ENCODE assay signal across 23 mouse cellular contexts in the genomic region with DNA sequence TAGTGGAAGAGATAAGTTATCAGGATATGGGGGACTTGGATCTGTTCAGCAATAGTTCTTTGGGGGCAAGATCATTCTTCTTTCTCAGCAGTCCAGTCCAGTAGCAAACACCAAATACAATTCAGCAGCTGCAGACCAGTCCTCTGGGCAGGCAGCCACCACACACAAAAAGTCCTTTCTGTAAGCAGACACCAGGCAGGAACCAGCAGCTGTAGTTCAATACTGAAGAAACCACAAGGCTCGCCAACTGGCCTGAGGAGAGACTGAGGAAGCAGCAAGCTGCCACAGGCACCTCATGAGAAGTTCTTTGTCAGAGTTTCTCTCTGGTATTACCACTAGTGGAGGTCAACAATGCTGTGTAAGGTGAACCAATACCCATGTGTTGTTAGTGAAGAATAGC.
DNase-seq lines count a peak whose midpoint lies in the region; ATAC-seq and TF ChIP-seq lines count a peak whose summit lies in the region.
"Had no signal": no experiment of that assay in that cellular context is flagged by ENCODE, and none has a peak within 500 bp of the region (broad histone marks: within the 10 kb centered on the region; RNA-seq: fewer than 3 reads in every experiment).

No protein-coding gene starts in this region.

- H3K27me3 ChIP-seq in embryonic facial prominence, embryonic 14.5 days (replicated peaks; ENCODE audit: control insufficient read depth, insufficient read depth, low read length) = no peaks in the 10 kb centered on the region
- no peaks in the 10 kb centered on the region for H3K27me3 ChIP-seq in embryonic facial prominence, embryonic 10.5 days (replicated peaks; ENCODE audit: low read depth, poor library complexity, severe bottlenecking)
- H3K27me3 ChIP-seq in hindbrain, postnatal 0 days (ENCODE audit: insufficient read depth, low read length) = no peaks in the 10 kb centered on the region
- no peaks in the 10 kb centered on the region for H3K27me3 ChIP-seq in hindbrain, embryonic 12.5 days
- no peaks in the 10 kb centered on the region for H3K27me3 ChIP-seq in lung, embryonic 14.5 days (ENCODE audit: insufficient read depth, low read length)
- no peaks in the 10 kb centered on the region for H3K27me3 ChIP-seq in myocyte (ENCODE audit: control insufficient read depth, insufficient read depth, insufficient read length)
- H3K27me3 ChIP-seq: embryonic facial prominence, embryonic 15.5 days; heart, embryonic 15.5 days had no signal

- no peak overlapping the region for H3K4me2 ChIP-seq in embryonic facial prominence, embryonic 14.5 days (ENCODE audit: low read depth, low read length)
- H3K4me2 ChIP-seq in hindbrain, postnatal 0 days (ENCODE audit: low read depth, low read length) = no peak overlapping the region
- no peak overlapping the region for H3K4me2 ChIP-seq in hindbrain, embryonic 12.5 days (replicated peaks)
- H3K4me2 ChIP-seq in lung, embryonic 14.5 days = no peak overlapping the region
- H3K4me2 ChIP-seq in myocyte (ENCODE audit: low read depth) = no peak overlapping the region
- H3K4me2 ChIP-seq: embryonic facial prominence, embryonic 15.5 days; heart, embryonic 11.5 days; heart, embryonic 15.5 days; hindbrain, embryonic 14.5 days had no signal

- TF ChIP-seq CTCF in hindbrain, postnatal 0 days (IDR thresholded peaks at IDR 0.05; ENCODE audit: low read depth) = no peak
- TF ChIP-seq CTCF in lung, embryonic 14.5 days (IDR thresholded peaks at IDR 0.05; ENCODE audit: low read depth) = no peak

- H3K9ac ChIP-seq in embryonic facial prominence, embryonic 14.5 days (ENCODE audit: low read depth, low read length) = no peak overlapping the region
- no peak overlapping the region for H3K9ac ChIP-seq in hindbrain, postnatal 0 days (replicated peaks; ENCODE audit: low read length)
- H3K9ac ChIP-seq in hindbrain, embryonic 12.5 days = no peak overlapping the region
- no peak overlapping the region for H3K9ac ChIP-seq in lung, embryonic 14.5 days
- H3K9ac ChIP-seq: embryonic facial prominence, embryonic 15.5 days; heart, embryonic 15.5 days; hindbrain, embryonic 14.5 days had no signal

- no peaks in the 10 kb centered on the region for H3K79me2 ChIP-seq in myocyte (ENCODE audit: control insufficient read depth, insufficient read depth)

- no peak for ATAC-seq in embryonic facial prominence, embryonic 14.5 days (ENCODE audit: low read depth)
- ATAC-seq in hindbrain, postnatal 0 days = no peak
- ATAC-seq in hindbrain, embryonic 12.5 days (ENCODE audit: low FRiP score) = no peak
- ATAC-seq in lung, embryonic 14.5 days (ENCODE audit: insufficient read depth) = no peak
- ATAC-seq: CD4-positive, CD25-positive, alpha-beta regulatory T cell, adult 4 months; forebrain, embryonic 14.5 days had no signal

- no peak overlapping the region for H3K4me3 ChIP-seq in embryonic facial prominence, embryonic 14.5 days (ENCODE audit: low read depth, low read length)
- no peak overlapping the region for H3K4me3 ChIP-seq in embryonic facial prominence, embryonic 10.5 days
- H3K4me3 ChIP-seq in hindbrain, postnatal 0 days (ENCODE audit: low read length) = no peak overlapping the region
- no peak overlapping the region for H3K4me3 ChIP-seq in hindbrain, embryonic 12.5 days
- H3K4me3 ChIP-seq in lung, embryonic 14.5 days (ENCODE audit: low read depth, low read length) = no peak overlapping the region
- H3K4me3 ChIP-seq in myocyte = no peak overlapping the region
- H3K4me3 ChIP-seq: embryonic facial prominence, embryonic 15.5 days; erythroblast, embryonic 14.5 days; forebrain, embryonic 10.5 days; heart, embryonic 15.5 days had no signal

- no peak overlapping the region for H3ac ChIP-seq in myocyte (ENCODE audit: control insufficient read depth, insufficient read length)

- peaks cover 12% of the 10 kb centered on the region for H3K4me1 ChIP-seq in embryonic facial prominence, embryonic 14.5 days (ENCODE audit: control insufficient read depth, insufficient read depth, low read length)
- peaks cover 15% of the 10 kb centered on the region for H3K4me1 ChIP-seq in embryonic facial prominence, embryonic 10.5 days
- H3K4me1 ChIP-seq in hindbrain, postnatal 0 days (ENCODE audit: insufficient read depth, low read length) = no peaks in the 10 kb centered on the region
- peaks cover 12% of the 10 kb centered on the region for H3K4me1 ChIP-seq in hindbrain, embryonic 12.5 days
- H3K4me1 ChIP-seq in lung, embryonic 14.5 days (ENCODE audit: insufficient read depth) = no peaks in the 10 kb centered on the region

- no peak overlapping the region for H3K27ac ChIP-seq in embryonic facial prominence, embryonic 14.5 days (replicated peaks; ENCODE audit: low read depth, low read length)
- no peak overlapping the region for H3K27ac ChIP-seq in embryonic facial prominence, embryonic 10.5 days (replicated peaks)
- no peak overlapping the region for H3K27ac ChIP-seq in hindbrain, postnatal 0 days
- H3K27ac ChIP-seq in hindbrain, embryonic 12.5 days = no peak overlapping the region
- H3K27ac ChIP-seq in lung, embryonic 14.5 days (ENCODE audit: low read depth) = no peak overlapping the region
- H3K27ac ChIP-seq: embryonic facial prominence, embryonic 15.5 days; forebrain, embryonic 10.5 days; heart, embryonic 15.5 days; hindbrain, embryonic 14.5 days had no signal

- H3K36me3 ChIP-seq in embryonic facial prominence, embryonic 14.5 days (ENCODE audit: control insufficient read depth, insufficient read depth, low read length) = no peaks in the 10 kb centered on the region
- no peaks in the 10 kb centered on the region for H3K36me3 ChIP-seq in embryonic facial prominence, embryonic 10.5 days (replicated peaks)
- no peaks in the 10 kb centered on the region for H3K36me3 ChIP-seq in hindbrain, postnatal 0 days (ENCODE audit: insufficient read depth, low read length)
- no peaks in the 10 kb centered on the region for H3K36me3 ChIP-seq in hindbrain, embryonic 12.5 days
- no peaks in the 10 kb centered on the region for H3K36me3 ChIP-seq in lung, embryonic 14.5 days (ENCODE audit: insufficient read depth)
- no peaks in the 10 kb centered on the region for H3K36me3 ChIP-seq in myocyte (ENCODE audit: control insufficient read depth, insufficient read depth)
- H3K36me3 ChIP-seq: embryonic facial prominence, embryonic 15.5 days; forebrain, embryonic 10.5 days; G1E; heart, embryonic 15.5 days had no signal

- no peaks in the 10 kb centered on the region for H3K9me3 ChIP-seq in embryonic facial prominence, embryonic 14.5 days (ENCODE audit: control insufficient read depth, low read length)
- no peaks in the 10 kb centered on the region for H3K9me3 ChIP-seq in embryonic facial prominence, embryonic 10.5 days
- 0 out of 2 replicates have a peak, but pooled peaks cover 2% of the 10 kb centered on the region for H3K9me3 ChIP-seq in hindbrain, postnatal 0 days (ENCODE audit: low read length)
- no peaks in the 10 kb centered on the region for H3K9me3 ChIP-seq in hindbrain, embryonic 12.5 days (replicated peaks)
- no peaks in the 10 kb centered on the region for H3K9me3 ChIP-seq in lung, embryonic 14.5 days (ENCODE audit: low read depth, low read length)
- H3K9me3 ChIP-seq: embryonic facial prominence, embryonic 15.5 days; forebrain, embryonic 10.5 days; G1E; heart, embryonic 15.5 days had no signal

- no peak for TF ChIP-seq POLR2A in myocyte (IDR thresholded peaks at IDR 0.05; ENCODE audit: insufficient read length, low read depth)

- DNase-seq in embryonic facial prominence, embryonic 14.5 days (ENCODE audit: low spot score) = peak; percentile 48
- DNase-seq in embryonic facial prominence, embryonic 10.5 days (ENCODE audit: low spot score) = no peak
- peak; percentile 42 for DNase-seq in hindbrain, postnatal 0 days (ENCODE audit: low spot score)
- DNase-seq in lung, embryonic 14.5 days = peak; percentile 32
- no peak for DNase-seq in lung, postnatal 14 days
- DNase-seq: adrenal gland, postnatal 10 days; B cell, adult 2 months; cerebellum, adult 11-12 months; cerebellum, adult 9-10 months; cerebellum, postnatal 36 days; heart, adult 18-20 months; heart, postnatal 14 days had no signal

- WGBS in embryonic facial prominence, embryonic 14.5 days = 70% methylated on average over 1 of the region's 1 CpGs
- 81% methylated on average over 1 of the region's 1 CpGs for WGBS in embryonic facial prominence, embryonic 10.5 days
- 50% methylated on average over 1 of the region's 1 CpGs for WGBS in hindbrain, postnatal 0 days
- 76% methylated on average over 1 of the region's 1 CpGs for WGBS in hindbrain, embryonic 12.5 days
- WGBS in lung, embryonic 14.5 days = 83% methylated on average over 1 of the region's 1 CpGs

TF ChIP-seq in myocyte, 11 proteins besides CTCF, POLR2A, EP300 and RAD21:
- no peak for TF ChIP-seq CEBPB (IDR thresholded peaks at IDR 0.05; ENCODE audit: insufficient read depth, poor library complexity, severe bottlenecking)
- TF ChIP-seq USF1 (IDR thresholded peaks at IDR 0.05; ENCODE audit: low read depth) = no peak
- TF ChIP-seq MYOD1 (IDR thresholded peaks at IDR 0.05; ENCODE audit: control insufficient read depth in 1 of 3, insufficient read length in 2 of 3, low read depth in 2 of 3) = peak; percentile 11 to 78 (median 52)
- TF ChIP-seq MYOG (IDR thresholded peaks at IDR 0.05; ENCODE audit: control insufficient read depth in 1 of 3, insufficient read depth in 1 of 3, insufficient read length in 2 of 3, low read depth in 2 of 3) = peak in 2 of 3 experiments; percentile 77 to 91
- peak; percentile 73 for TF ChIP-seq TCF12 (IDR thresholded peaks at IDR 0.05; ENCODE audit: insufficient read depth, poor library complexity, severe bottlenecking)
- TF ChIP-seq MAX (IDR thresholded peaks at IDR 0.05; ENCODE audit: low read depth) = no peak

Comparison
In these comparisons a context has a peak if more than half of its experiments do, and no peak if none do; other contexts are left out.
1. DNase-seq: peak in embryonic facial prominence, embryonic 14.5 days (single experiment), hindbrain, postnatal 0 days (single experiment) and lung, embryonic 14.5 days (single experiment); none in embryonic facial prominence, embryonic 10.5 days (single experiment) and lung, postnatal 14 days (single experiment).